Mouse (Mus musculus): ENCODE measurements around the gene Defb43. TPM values are rescaled to one million over a fixed set of nuclear protein-coding genes. Genes with fewer than 3 reads are reported as not detected.

Defb43 gene
- polyA plus RNA-seq, 1 experiment: 207 TPM

- DNase-seq (ENCODE audit: low read depth): no peak
Measured at GRCm38 (mm10) chr14:63066630-63067310, 55.2 kb downstream of the Defb43 start.

Other genes with a start within 250 kb of the Defb43 start
- 10.0 and 12.5 TPM in 2 replicates for gene Wdfy2, start 174.1 kb upstream of the Defb43 start, polyA plus RNA-seq (2012; rRNA removed)
- gene Defb48, start 27.3 kb upstream of the Defb43 start, polyA plus RNA-seq (2012; rRNA removed): 5,331 and 5,718 TPM in 2 replicates
- gene Defb47, start 13.7 kb upstream of the Defb43 start, polyA plus RNA-seq (2012; rRNA removed): 3,464 and 4,374 TPM in 2 replicates
- 2,514 and 2,655 TPM in 2 replicates for gene Defb42, start 35.2 kb downstream of the Defb43 start, polyA plus RNA-seq (2012; rRNA removed)
- 516 and 650 TPM in 2 replicates for gene Defb30, start 38.2 kb downstream of the Defb43 start, polyA plus RNA-seq (2012; rRNA removed)

All from gonadal fat pad, adult 2 months (tissue).